Mouse (Mus musculus) midbrain, embryonic 13.5 days (tissue): Measurements from ENCODE around the gene Hmga2. TPM values are rescaled to one million over a fixed set of nuclear protein-coding genes. Genes with fewer than 3 reads are reported as not detected.

ENCODE experiments used
- ATAC-seq: fragments of 200-750 bp; cut with Nextera tagmentation; 2 replicates; pipeline ENCODE4 v1.8.0; 2017; ENCODE audit warnings: mild to moderate bottlenecking, moderate TSS enrichment, moderate library complexity
- H3K27ac ChIP-seq: fragments of 300-500 bp; sonication (generic); 2 replicates; pipeline ENCODE4 v1.5.1; 2015; ENCODE audit warnings: inconsistent platforms, mild to moderate bottlenecking, moderate library complexity
- H3K27me3 ChIP-seq: fragments of 300-500 bp; sonication (generic); 2 replicates; pipeline ENCODE4 v1.6.1; 2015; ENCODE audit warnings: mild to moderate bottlenecking, inconsistent platforms
- H3K36me3 ChIP-seq: fragments of 300-500 bp; sonication (generic); 2 replicates; pipeline ENCODE4 v1.6.1; 2015; ENCODE audit warnings: mild to moderate bottlenecking, inconsistent platforms
- H3K4me1 ChIP-seq: fragments of 300-500 bp; sonication (generic); replicated peaks from 2 replicates; pipeline ENCODE4 v1.6.1; 2015; ENCODE audit warnings: inconsistent platforms
- H3K4me2 ChIP-seq: fragments of 300-500 bp; sonication (generic); replicated peaks from 2 replicates; pipeline ENCODE4 v1.6.1; 2015; ENCODE audit warnings: moderate library complexity, mild to moderate bottlenecking, inconsistent platforms
- H3K4me3 ChIP-seq: fragments of 300-500 bp; sonication (generic); replicated peaks from 2 replicates; pipeline ENCODE4 v1.5.1; 2015; ENCODE audit warnings: mild to moderate bottlenecking, inconsistent platforms
- H3K9ac ChIP-seq: fragments of 300-500 bp; sonication (generic); replicated peaks from 2 replicates; pipeline ENCODE4 v1.6.1; 2015; ENCODE audit warnings: mild to moderate bottlenecking, inconsistent platforms
- H3K9me3 ChIP-seq: fragments of 300-500 bp; sonication (generic); 2 replicates; pipeline ENCODE4 v1.6.1; 2016; ENCODE audit warnings: mild to moderate bottlenecking, inconsistent platforms
- WGBS: fragments of 180-500 bp; shearing (Covaris S2); methylation state at CpG from one replicate; pipeline ENCODE4 v1.1.7; 2015; 5-methylcytosine and 5-hydroxymethylcytosine counted together
- polyA plus RNA-seq: library from polyadenylated mRNA; unstranded; fragments of >200 nt; fragmentation: Nextera tagmentation; extraction: Ambion mirVana; gene quantifications from 2 replicates; pipeline ENCODE4 v1.2.1, GENCODE M21; 2015

The Hmga2 gene
- polyA plus RNA-seq, 1 experiment from 2014 or later = 3.6 TPM

- no peaks in the 10 kb centered on the region for H3K27me3 ChIP-seq
- H3K9ac ChIP-seq = no peak overlapping the region
- no peak for ATAC-seq
- H3K9me3 ChIP-seq = no peaks in the 10 kb centered on the region
- no peaks in the 10 kb centered on the region for H3K36me3 ChIP-seq
- no peak overlapping the region for H3K4me3 ChIP-seq
- H3K4me1 ChIP-seq = peaks cover 51% of the 10 kb centered on the region
- H3K27ac ChIP-seq = no peak overlapping the region
- WGBS = 90% methylated on average over 15 of the region's 15 CpGs
- H3K4me2 ChIP-seq = no peak overlapping the region
These were observed 55.2 kb downstream of the Hmga2 start for GRCm38 (mm10) chr10:120420971-120421629.

- H3K36me3 ChIP-seq = no peaks in the 10 kb centered on the region
- H3K4me1 ChIP-seq = peaks cover 49% of the 10 kb centered on the region
- no peaks in the 10 kb centered on the region for H3K9me3 ChIP-seq
- no peak overlapping the region for H3K9ac ChIP-seq
- ATAC-seq = no peak
- H3K27me3 ChIP-seq = no peaks in the 10 kb centered on the region
- H3K27ac ChIP-seq = no peak overlapping the region; the same call in 1 of the 2 replicates
- 49% methylated on average over 16 of the region's 16 CpGs for WGBS
- no peak overlapping the region for H3K4me2 ChIP-seq
- H3K4me3 ChIP-seq = no peak overlapping the region
These were observed 57.3 kb downstream of the Hmga2 start for GRCm38 (mm10) chr10:120418738-120419523.

DNA sequence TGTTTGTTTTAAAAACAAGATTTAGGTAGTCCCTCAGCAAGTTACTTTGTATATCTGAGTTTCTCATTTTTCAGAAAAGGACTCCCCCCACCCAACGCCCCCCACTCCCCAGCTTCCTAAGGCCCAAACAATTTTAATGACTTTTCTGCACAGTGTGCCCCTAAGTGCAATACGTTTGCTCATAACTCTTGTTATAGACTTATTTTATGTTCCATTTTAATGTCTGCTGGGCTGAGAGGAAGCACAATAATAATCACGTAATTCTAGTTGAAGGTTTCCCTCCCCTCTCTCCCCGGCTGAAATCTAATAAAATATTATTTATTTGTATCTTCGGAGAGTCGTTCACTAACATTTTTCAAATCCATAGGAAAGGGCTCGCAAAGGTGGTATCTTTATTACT is 58.1 kb downstream of the Hmga2 start:
- Histone ChIP-seq H3K9ac (no peak overlapping the region), H3K27ac (peak overlapping the region; percentile 77)
- 66% methylated on average over 7 of the region's 7 CpGs for WGBS

GRCm38 (mm10) chr10:120417488-120418118 is 58.7 kb downstream of the Hmga2 start:
- H3K9ac ChIP-seq = 0 out of 2 replicates have a peak overlapping the region, but pooled peaks have one; percentile 7
- peaks cover 42% of the 10 kb centered on the region for H3K4me1 ChIP-seq
- no peaks in the 10 kb centered on the region for H3K9me3 ChIP-seq
- peak; percentile 80 for ATAC-seq
- H3K27me3 ChIP-seq = no peaks in the 10 kb centered on the region
- WGBS = 3% methylated on average over 7 of the region's 7 CpGs
- H3K4me2 ChIP-seq = peak overlapping the region; percentile 27
- H3K36me3 ChIP-seq = no peaks in the 10 kb centered on the region
- H3K4me3 ChIP-seq = no peak overlapping the region
- peak overlapping the region; percentile 77 for H3K27ac ChIP-seq

More for the DNA sequence above, 58.1 kb downstream of the Hmga2 start:
- H3K9me3 ChIP-seq = no peaks in the 10 kb centered on the region
- no peaks in the 10 kb centered on the region for H3K27me3 ChIP-seq
- no peak overlapping the region for H3K4me3 ChIP-seq
- H3K4me1 ChIP-seq = peaks cover 48% of the 10 kb centered on the region
- ATAC-seq = no peak
- peak overlapping the region; percentile 27; the same call in 1 of the 2 replicates for H3K4me2 ChIP-seq
- no peaks in the 10 kb centered on the region for H3K36me3 ChIP-seq

GRCm38 (mm10) chr10:120417116-120417487 is 59.2 kb downstream of the Hmga2 start:
- Histone ChIP-seq H3K9me3 (no peaks in the 10 kb centered on the region), H3K9ac (no peak overlapping the region), H3K4me2 (no peak overlapping the region), H3K27me3 (no peaks in the 10 kb centered on the region), H3K4me1 (peaks cover 37% of the 10 kb centered on the region), H3K36me3 (no peaks in the 10 kb centered on the region), H3K4me3 (no peak overlapping the region), H3K27ac (peak overlapping the region; percentile 77)
- peak; percentile 76 for ATAC-seq
- 10% methylated on average over 5 of the region's 5 CpGs for WGBS

- Histone ChIP-seq H3K36me3 (no peaks in the 10 kb centered on the region), H3K4me2 (no peak overlapping the region), H3K4me3 (no peak overlapping the region), H3K9me3 (no peaks in the 10 kb centered on the region), H3K27ac (peak overlapping the region; percentile 77), H3K4me1 (peaks cover 34% of the 10 kb centered on the region), H3K27me3 (no peaks in the 10 kb centered on the region), H3K9ac (no peak overlapping the region)
- ATAC-seq = no peak
- 52% methylated on average over 12 of the region's 12 CpGs for WGBS
These were observed 59.6 kb downstream of the Hmga2 start for GRCm38 (mm10) chr10:120416628-120417027.

GRCm38 (mm10) chr10:120412215-120412614 is 64.1 kb downstream of the Hmga2 start:
- Histone ChIP-seq H3K36me3 (no peaks in the 10 kb centered on the region), H3K27me3 (no peaks in the 10 kb centered on the region), H3K4me1 (peaks cover 16% of the 10 kb centered on the region), H3K9ac (no peak overlapping the region), H3K9me3 (no peaks in the 10 kb centered on the region), H3K27ac (no peak overlapping the region), H3K4me3 (no peak overlapping the region), H3K4me2 (no peak overlapping the region)
- WGBS = 78% methylated on average over 5 of the region's 5 CpGs
- ATAC-seq = no peak

DNA sequence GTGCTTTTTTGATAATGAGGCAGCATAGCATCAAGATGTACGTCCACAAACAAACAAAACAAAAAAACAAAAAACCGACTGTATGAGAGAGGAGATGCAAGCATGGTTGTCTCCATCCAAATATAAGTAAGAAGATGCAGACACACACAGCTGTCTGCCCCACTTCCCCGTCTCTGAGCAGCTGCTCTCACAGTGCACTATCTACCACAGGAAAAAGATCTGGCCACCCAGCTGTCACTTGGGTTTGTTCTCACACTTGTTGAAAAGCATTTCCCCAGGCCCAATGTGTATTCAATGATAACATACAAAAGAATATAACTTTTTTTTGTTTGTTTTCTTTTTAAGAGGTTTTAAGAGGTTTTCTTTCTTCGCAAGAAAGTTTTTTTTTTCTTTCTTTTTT is 65.3 kb downstream of the Hmga2 start:
- Histone ChIP-seq H3K36me3 (no peaks in the 10 kb centered on the region), H3K4me2 (no peak overlapping the region), H3K4me1 (peaks cover 18% of the 10 kb centered on the region), H3K27ac (no peak overlapping the region), H3K27me3 (no peaks in the 10 kb centered on the region), H3K9ac (no peak overlapping the region), H3K9me3 (no peaks in the 10 kb centered on the region), H3K4me3 (no peak overlapping the region)
- ATAC-seq = no peak
- 67% methylated on average over 4 of the region's 4 CpGs for WGBS

GRCm38 (mm10) chr10:120409131-120409530 is 67.1 kb downstream of the Hmga2 start:
- peaks cover 19% of the 10 kb centered on the region for H3K4me1 ChIP-seq
- no peak overlapping the region for H3K4me3 ChIP-seq
- H3K36me3 ChIP-seq = no peaks in the 10 kb centered on the region
- no peaks in the 10 kb centered on the region for H3K9me3 ChIP-seq
- H3K27ac ChIP-seq = no peak overlapping the region
- H3K27me3 ChIP-seq = no peaks in the 10 kb centered on the region
- no peak overlapping the region for H3K9ac ChIP-seq
- H3K4me2 ChIP-seq = no peak overlapping the region
- 82% methylated on average over 9 of the region's 9 CpGs for WGBS
- ATAC-seq = no peak

- Histone ChIP-seq H3K9ac (no peak overlapping the region), H3K36me3 (no peaks in the 10 kb centered on the region), H3K4me1 (peaks cover 26% of the 10 kb centered on the region), H3K9me3 (no peaks in the 10 kb centered on the region), H3K27me3 (no peaks in the 10 kb centered on the region), H3K27ac (no peak overlapping the region), H3K4me3 (no peak overlapping the region), H3K4me2 (no peak overlapping the region)
- WGBS = 15% methylated on average over 9 of the region's 9 CpGs
- no peak for ATAC-seq
These were observed 69.0 kb downstream of the Hmga2 start for GRCm38 (mm10) chr10:120407230-120407629.

GRCm38 (mm10) chr10:120406038-120406437 is 70.2 kb downstream of the Hmga2 start:
- H3K27ac ChIP-seq = no peak overlapping the region
- no peak overlapping the region; the same call in 1 of the 2 replicates for H3K4me2 ChIP-seq
- no peaks in the 10 kb centered on the region for H3K36me3 ChIP-seq
- H3K9ac ChIP-seq = no peak overlapping the region
- WGBS = 38% methylated on average over 9 of the region's 9 CpGs
- no peaks in the 10 kb centered on the region for H3K9me3 ChIP-seq
- no peak overlapping the region for H3K4me3 ChIP-seq
- H3K27me3 ChIP-seq = no peaks in the 10 kb centered on the region
- no peak for ATAC-seq
- H3K4me1 ChIP-seq = peaks cover 31% of the 10 kb centered on the region

- H3K27me3 ChIP-seq = no peaks in the 10 kb centered on the region
- H3K36me3 ChIP-seq = no peaks in the 10 kb centered on the region
- H3K27ac ChIP-seq = no peak overlapping the region
- H3K9ac ChIP-seq = no peak overlapping the region
- peaks cover 31% of the 10 kb centered on the region for H3K4me1 ChIP-seq
- no peak overlapping the region for H3K4me3 ChIP-seq
- 85% methylated on average over 4 of the region's 4 CpGs for WGBS
- no peak for ATAC-seq
- no peak overlapping the region for H3K4me2 ChIP-seq
- no peaks in the 10 kb centered on the region for H3K9me3 ChIP-seq
These were observed 70.9 kb downstream of the Hmga2 start for GRCm38 (mm10) chr10:120405322-120405721.
